13 mouse cellular contexts compared by ENCODE assay signal in genomic region chr16:52588291-52588781, GRCm38 (mm10).
A peak's percentile ranks its signal among the peaks of the same experiment; 100 is the strongest.
DNase-seq lines count a peak whose midpoint lies in the region; ATAC-seq lines count a peak whose summit lies in the region.
"Had no signal": no experiment of that assay in that cellular context is flagged by ENCODE, and none has a peak within 500 bp of the region (broad histone marks: within the 10 kb centered on the region; RNA-seq: fewer than 3 reads in every experiment).

No protein-coding gene starts in this region.

- 50% methylated on average over 1 of the region's 1 CpGs for WGBS in hindbrain, embryonic 15.5 days
- 53% methylated on average over 1 of the region's 1 CpGs for WGBS in hindbrain, embryonic 12.5 days
- 59% methylated on average over 1 of the region's 1 CpGs for WGBS in neural tube, embryonic 13.5 days
- 47% methylated on average over 1 of the region's 1 CpGs for WGBS in heart, embryonic 11.5 days (ENCODE audit: insufficient replicate concordance)

- DNase-seq in neural tube, embryonic 10.5 days (ENCODE audit: extremely low spot score, low spot score) = no peak
- DNase-seq in layer of hippocampus, adult 18-20 months (ENCODE audit: low spot score in 2 of 2) = peak; percentile 34 to 63
- peak; percentile 16 for DNase-seq in splenic B cell, adult 2 months (ENCODE audit: low read depth, low spot score)
- DNase-seq: cerebellum, postnatal 14 days; kidney, adult 2 months; lung, postnatal 14 days; thymus, postnatal 25 days had no signal

- ATAC-seq in hindbrain, embryonic 15.5 days (ENCODE audit: low FRiP score, low read depth) = 0 out of 2 replicates have a peak, but pooled peaks have one; percentile 45
- ATAC-seq in hindbrain, embryonic 12.5 days (ENCODE audit: low FRiP score) = no peak; the same call in 1 of the 2 replicates
- ATAC-seq in neural tube, embryonic 13.5 days (ENCODE audit: low read depth) = peak; percentile 80
- ATAC-seq in heart, embryonic 11.5 days (replicated peaks; ENCODE audit: insufficient number of reproducible peaks, low FRiP score, low TSS enrichment) = no peak

- H3K36me3 ChIP-seq in hindbrain, embryonic 15.5 days = no peaks in the 10 kb centered on the region
- H3K36me3 ChIP-seq in hindbrain, embryonic 12.5 days = no peaks in the 10 kb centered on the region
- H3K36me3 ChIP-seq in neural tube, embryonic 13.5 days = no peaks in the 10 kb centered on the region
- no peaks in the 10 kb centered on the region for H3K36me3 ChIP-seq in splenic B cell, adult 2 months (ENCODE audit: control insufficient read depth, insufficient read depth, low read length, poor library complexity, severe bottlenecking)
- H3K36me3 ChIP-seq in heart, embryonic 11.5 days (ENCODE audit: control insufficient read depth, insufficient read depth, low read length) = no peaks in the 10 kb centered on the region
- H3K36me3 ChIP-seq: embryonic facial prominence, embryonic 15.5 days; limb, embryonic 12.5 days had no signal

- H3K27ac ChIP-seq in hindbrain, embryonic 15.5 days (replicated peaks) = no peak overlapping the region
- H3K27ac ChIP-seq in hindbrain, embryonic 12.5 days = no peak overlapping the region
- no peak overlapping the region for H3K27ac ChIP-seq in neural tube, embryonic 13.5 days (replicated peaks)
- no peak overlapping the region for H3K27ac ChIP-seq in heart, embryonic 11.5 days (ENCODE audit: low read depth, low read length)
- H3K27ac ChIP-seq: embryonic facial prominence, embryonic 15.5 days; limb, embryonic 12.5 days had no signal

- no peaks in the 10 kb centered on the region for H3K27me3 ChIP-seq in hindbrain, embryonic 15.5 days
- no peaks in the 10 kb centered on the region for H3K27me3 ChIP-seq in hindbrain, embryonic 12.5 days
- no peaks in the 10 kb centered on the region for H3K27me3 ChIP-seq in neural tube, embryonic 13.5 days
- H3K27me3 ChIP-seq in splenic B cell, adult 2 months (ENCODE audit: control insufficient read depth, insufficient read depth, low read length, poor library complexity, severe bottlenecking) = no peaks in the 10 kb centered on the region
- H3K27me3 ChIP-seq in heart, embryonic 11.5 days (ENCODE audit: control insufficient read depth, insufficient read depth, low read length) = no peaks in the 10 kb centered on the region
- H3K27me3 ChIP-seq: embryonic facial prominence, embryonic 15.5 days; limb, embryonic 12.5 days had no signal

- no peak overlapping the region for H3K4me3 ChIP-seq in hindbrain, embryonic 15.5 days
- no peak overlapping the region for H3K4me3 ChIP-seq in hindbrain, embryonic 12.5 days
- H3K4me3 ChIP-seq in neural tube, embryonic 13.5 days = no peak overlapping the region
- no peak overlapping the region for H3K4me3 ChIP-seq in heart, embryonic 11.5 days (ENCODE audit: low read depth, low read length)
- H3K4me3 ChIP-seq: embryonic facial prominence, embryonic 15.5 days; limb, embryonic 12.5 days had no signal

- H3K9me3 ChIP-seq in hindbrain, embryonic 15.5 days = no peaks in the 10 kb centered on the region
- no peaks in the 10 kb centered on the region for H3K9me3 ChIP-seq in hindbrain, embryonic 12.5 days (replicated peaks)
- no peaks in the 10 kb centered on the region for H3K9me3 ChIP-seq in neural tube, embryonic 13.5 days
- H3K9me3 ChIP-seq in heart, embryonic 11.5 days (replicated peaks; ENCODE audit: control insufficient read depth, low read length) = no peaks in the 10 kb centered on the region
- H3K9me3 ChIP-seq: embryonic facial prominence, embryonic 15.5 days; limb, embryonic 12.5 days had no signal

- H3K4me2 ChIP-seq in hindbrain, embryonic 15.5 days = no peak overlapping the region
- H3K4me2 ChIP-seq in hindbrain, embryonic 12.5 days (replicated peaks) = no peak overlapping the region
- H3K4me2 ChIP-seq in neural tube, embryonic 13.5 days = no peak overlapping the region
- no peak overlapping the region for H3K4me2 ChIP-seq in heart, embryonic 11.5 days
- H3K4me2 ChIP-seq: embryonic facial prominence, embryonic 15.5 days; limb, embryonic 12.5 days had no signal

- H3K4me1 ChIP-seq in hindbrain, embryonic 15.5 days (replicated peaks) = no peaks in the 10 kb centered on the region
- H3K4me1 ChIP-seq in hindbrain, embryonic 12.5 days = no peaks in the 10 kb centered on the region
- H3K4me1 ChIP-seq in neural tube, embryonic 13.5 days (replicated peaks) = no peaks in the 10 kb centered on the region
- no peaks in the 10 kb centered on the region for H3K4me1 ChIP-seq in heart, embryonic 11.5 days (ENCODE audit: control insufficient read depth, insufficient read depth, low read length)
- H3K4me1 ChIP-seq: embryonic facial prominence, embryonic 15.5 days; limb, embryonic 12.5 days had no signal

- H3K9ac ChIP-seq in hindbrain, embryonic 15.5 days = no peak overlapping the region
- no peak overlapping the region for H3K9ac ChIP-seq in hindbrain, embryonic 12.5 days
- H3K9ac ChIP-seq in neural tube, embryonic 13.5 days = no peak overlapping the region
- no peak overlapping the region for H3K9ac ChIP-seq in heart, embryonic 11.5 days (ENCODE audit: low read depth, low read length)
- H3K9ac ChIP-seq: embryonic facial prominence, embryonic 15.5 days; limb, embryonic 12.5 days had no signal

Comparison
In these comparisons a context has a peak if more than half of its experiments do, and no peak if none do; other contexts are left out.
1. ATAC-seq: peak in hindbrain, embryonic 15.5 days (single experiment) and neural tube, embryonic 13.5 days (single experiment); none in hindbrain, embryonic 12.5 days (single experiment) and heart, embryonic 11.5 days (single experiment).